Mouse (Mus musculus) MEL (cell line): Measurements from ENCODE around the gene Gamt. TPM values are rescaled to one million over a fixed set of nuclear protein-coding genes. Genes with fewer than 3 reads are reported as not detected.
"Not testable (repeated sequence)": the region's sequence is repeated elsewhere in the genome, so short reads cannot be mapped to it uniquely, and the experiment has no call there.

ENCODE experiments used
- DNase-seq: peaks from one replicate; pipeline ENCODE4 v3.0.0; 2011; ENCODE audit warnings: low read depth, low spot score
- H3K27ac ChIP-seq: 2 replicates; pipeline ENCODE4 v1.5.1; 2012; ENCODE audit warnings: low read depth, mild to moderate bottlenecking, control low read depth, low read length, moderate library complexity; ENCODE audit not compliant: control insufficient read depth
- H3K27me3 ChIP-seq, 2 experiments: fragments of 150-350 bp in 1 of 2; sonication (generic) in 1 of 2; 2 replicates each; pipeline ENCODE4 v1.6.1; 2012; ENCODE audit warnings: low read length in 2 of 2, mild to moderate bottlenecking in 2 of 2, improper control_type of control experiment in 1 of 2, moderate library complexity in 1 of 2; ENCODE audit not compliant: insufficient read depth in 2 of 2, control insufficient read depth in 1 of 2
- H3K36me3 ChIP-seq, 2 experiments: 2 replicates each; pipeline ENCODE4 v1.6.1; 2012 to 2014; ENCODE audit warnings: low read length in 2 of 2, improper control_type of control experiment in 1 of 2, inconsistent platforms in 1 of 2, mild to moderate bottlenecking in 1 of 2; ENCODE audit not compliant: insufficient read depth in 2 of 2, control insufficient read depth in 1 of 2
- H3K4me1 ChIP-seq, 2 experiments: fragments of 150-350 bp in 1 of 2; sonication (generic) in 1 of 2; 2 replicates each; pipeline ENCODE4 v1.6.1; 2012; ENCODE audit warnings: low read length in 2 of 2, improper control_type of control experiment in 1 of 2, mild to moderate bottlenecking in 1 of 2; ENCODE audit not compliant: insufficient read depth in 2 of 2, control insufficient read depth in 1 of 2
- H3K4me3 ChIP-seq, 2 experiments: fragments of 150-350 bp in 1 of 2; sonication (generic) in 1 of 2; 2 replicates each; pipeline ENCODE4 v1.5.1; 2012; ENCODE audit warnings: low read depth in 2 of 2, low read length in 2 of 2, mild to moderate bottlenecking in 2 of 2, moderate library complexity in 2 of 2, control low read depth in 1 of 2, improper control_type of control experiment in 1 of 2; ENCODE audit not compliant: control insufficient read depth in 1 of 2, insufficient read depth in 1 of 2
- H3K79me2 ChIP-seq: 2 replicates; pipeline ENCODE4 v1.6.1; 2012; ENCODE audit warnings: mild to moderate bottlenecking, low read length, moderate library complexity; ENCODE audit not compliant: control insufficient read depth, poor library complexity, insufficient read depth
- H3K9ac ChIP-seq: 2 replicates; pipeline ENCODE4 v1.6.1; 2012; ENCODE audit warnings: low read depth, mild to moderate bottlenecking, control low read depth, low read length, moderate library complexity; ENCODE audit not compliant: control insufficient read depth, poor library complexity, severe bottlenecking
- H3K9me3 ChIP-seq: fragments of 150-350 bp; sonication (generic); replicated peaks from 2 replicates; pipeline ENCODE4 v1.6.1; 2012; ENCODE audit warnings: mild to moderate bottlenecking, low read length, improper control_type of control experiment, moderate library complexity; ENCODE audit not compliant: insufficient read depth
- BHLHE40 ChIP-seq: IDR thresholded peaks from 2 replicates; pipeline ENCODE4 v1.6.1; 2012; ENCODE audit warnings: low read depth, mild to moderate bottlenecking, inconsistent platforms, low read length, improper control_type of control experiment, borderline replicate concordance
- EP300 ChIP-seq, 2 experiments: IDR thresholded peaks; 2 replicates each; pipeline ENCODE4 v1.6.1; 2011; ENCODE audit warnings: improper control_type of control experiment in 2 of 2, low read length in 2 of 2, low read depth in 1 of 2, mild to moderate bottlenecking in 1 of 2
- GABPA ChIP-seq: IDR thresholded peaks from 2 replicates; pipeline ENCODE4 v1.6.1; 2012; ENCODE audit warnings: low read depth, mild to moderate bottlenecking, inconsistent platforms, low read length, improper control_type of control experiment, moderate library complexity
- GATA1 ChIP-seq: IDR thresholded peaks from 2 replicates; pipeline ENCODE4 v1.6.1; 2011; ENCODE audit warnings: low read depth, low read length, improper control_type of control experiment
- JUND ChIP-seq: IDR thresholded peaks from 2 replicates; pipeline ENCODE4 v1.6.1; 2011; ENCODE audit warnings: low read depth, mild to moderate bottlenecking, improper control_type of control experiment, low read length
- MAFK ChIP-seq: IDR thresholded peaks from 2 replicates; pipeline ENCODE4 v1.6.1; 2011; ENCODE audit warnings: low read depth, mild to moderate bottlenecking, low read length, improper control_type of control experiment, borderline replicate concordance
- MAZ ChIP-seq: IDR thresholded peaks from 2 replicates; pipeline ENCODE4 v1.6.1; 2012; ENCODE audit warnings: low read depth, mild to moderate bottlenecking, inconsistent platforms, low read length, improper control_type of control experiment
- MEF2A ChIP-seq: IDR thresholded peaks from 2 replicates; pipeline ENCODE4 v1.6.1; 2014; ENCODE audit warnings: low read depth, mild to moderate bottlenecking, inconsistent platforms, low read length, improper control_type of control experiment; ENCODE audit not compliant: poor library complexity, insufficient replicate concordance, severe bottlenecking; ENCODE audit errors: extremely low read depth
- MYC ChIP-seq: IDR thresholded peaks from 2 replicates; pipeline ENCODE4 v1.6.1; 2011; ENCODE audit warnings: low read depth, mild to moderate bottlenecking, low read length, improper control_type of control experiment, moderate library complexity
- NRF1 ChIP-seq: IDR thresholded peaks from 2 replicates; pipeline ENCODE4 v1.6.1; 2014; ENCODE audit warnings: low read depth, mild to moderate bottlenecking, inconsistent platforms, low read length, improper control_type of control experiment, moderate library complexity; ENCODE audit not compliant: poor library complexity, insufficient read depth, severe bottlenecking
- POLR2AphosphoS5 ChIP-seq: IDR thresholded peaks from 2 replicates; pipeline ENCODE4 v1.6.1; 2012; ENCODE audit warnings: low read depth, borderline replicate concordance, mild to moderate bottlenecking, inconsistent platforms, low read length, moderate library complexity, mixed read lengths
- RAD21 ChIP-seq: IDR thresholded peaks from 2 replicates; pipeline ENCODE4 v1.6.1; 2011; ENCODE audit warnings: mild to moderate bottlenecking, low read depth, low read length, improper control_type of control experiment
- RCOR1 ChIP-seq: IDR thresholded peaks from 2 replicates; pipeline ENCODE4 v1.6.1; 2012; ENCODE audit warnings: low read depth, mild to moderate bottlenecking, inconsistent platforms, low read length, improper control_type of control experiment
- SIN3A ChIP-seq: IDR thresholded peaks from 2 replicates; pipeline ENCODE4 v1.6.1; 2012; ENCODE audit warnings: low read length, improper control_type of control experiment, inconsistent platforms
- TAL1 ChIP-seq: IDR thresholded peaks from 2 replicates; pipeline ENCODE4 v1.6.1; 2012; ENCODE audit warnings: mild to moderate bottlenecking, inconsistent platforms, low read length, moderate library complexity, mixed read lengths
- USF2 ChIP-seq, 2 experiments: IDR thresholded peaks; 2 replicates each; pipeline ENCODE4 v1.6.1; 2011 to 2012; ENCODE audit warnings: improper control_type of control experiment in 2 of 2, low read length in 2 of 2, borderline replicate concordance in 1 of 2, inconsistent platforms in 1 of 2, low read depth in 1 of 2, mild to moderate bottlenecking in 1 of 2; ENCODE audit not compliant: insufficient read depth in 1 of 2
- ZNF384 ChIP-seq: IDR thresholded peaks from 2 replicates; pipeline ENCODE4 v1.6.1; 2012; ENCODE audit warnings: low read depth, mild to moderate bottlenecking, inconsistent platforms, low read length, improper control_type of control experiment
- polyA plus RNA-seq, 2 experiments: library from polyadenylated mRNA; stranded (reverse) in 1 of 2; unstranded in 1 of 2; fragments of >175 nt in 1 of 2; fragments of >200 nt in 1 of 2; gene quantifications; 2 replicates each; pipeline versions ENCODE4 v1.2.1 to v1.2.4; 2012; ENCODE audit warnings: low replicate concordance in 2 of 2, low read depth in 1 of 2; ENCODE audit not compliant: insufficient read length in 2 of 2, insufficient read depth in 1 of 2, missing spikeins in 1 of 2
- total RNA-seq: library from RNA; depleted of rRNA; stranded (reverse); fragments of 300-350 nt; gene quantifications from 2 replicates; pipeline ENCODE4 v1.2.3, GENCODE M21; 2012

Gamt gene
- total and polyA plus RNA-seq, 3 experiments, result 6.0 to 8.4 TPM; not detected in 1

DNA sequence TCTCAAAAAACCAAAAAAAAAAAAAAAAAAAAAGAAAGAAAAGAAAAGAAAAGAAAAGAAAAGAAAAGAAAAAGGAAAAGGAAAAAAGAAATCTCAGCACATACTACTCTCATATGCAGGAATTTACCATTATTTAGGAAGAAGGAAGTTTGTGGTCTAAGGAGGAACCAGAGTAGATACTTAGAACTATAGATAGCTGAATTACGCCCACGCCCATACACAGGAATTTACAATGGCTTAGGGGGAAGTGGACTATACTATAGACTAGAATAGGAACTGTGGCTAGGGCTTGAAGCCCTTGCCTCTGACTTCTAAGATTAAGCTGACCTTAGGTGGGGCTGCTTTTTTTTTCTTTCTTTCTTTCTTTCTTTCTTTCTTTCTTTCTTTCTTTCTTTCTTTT, 37.7 kb downstream of the Gamt start:
- TF ChIP-seq GATA1 (peak; percentile 45; the same call in 1 of the 2 replicates), SIN3A (0 out of 2 replicates have a peak, but pooled peaks have one; percentile 26), EP300 (IDR thresholded peaks at IDR 0.05; ENCODE audit: low read depth in 1 of 2, low read length in 2 of 2) (peak; percentile 44 to 56; a peak in 2 of 4 replicates), RCOR1 (peak; percentile 97)
- H3K36me3 ChIP-seq, H3K27ac ChIP-seq, H3K9ac ChIP-seq, H3K27me3 ChIP-seq, H3K79me2 ChIP-seq, H3K4me3 ChIP-seq, H3K9me3 ChIP-seq: not testable (repeated sequence)
- peak; percentile 79 for DNase-seq
- peaks cover 0 to 19% of the 10 kb centered on the region in 2 experiments; a peak in 3 of 4 replicates for H3K4me1 ChIP-seq

- Histone ChIP-seq H3K4me3 (no peak overlapping the region), H3K36me3 (no peaks in the 10 kb centered on the region; a peak in 1 of 4 replicates), H3K9me3 (no peaks in the 10 kb centered on the region), H3K79me2 (no peaks in the 10 kb centered on the region), H3K9ac (no peak overlapping the region), H3K27ac (no peak overlapping the region), H3K4me1 (peaks cover 0 to 8% of the 10 kb centered on the region in 2 experiments; a peak in 2 of 4 replicates), H3K27me3 (peaks cover 3 to 4% of the 10 kb centered on the region in 2 experiments; a peak in 2 of 4 replicates)
- no peak for TF ChIP-seq GABPA
- TF ChIP-seq ZNF384, result no peak
- no peak for TF ChIP-seq BHLHE40
- TF ChIP-seq MAFK, result no peak
- TF ChIP-seq MYC, result no peak
- DNase-seq, result no peak
These were observed 40.1 kb downstream of the Gamt start for GRCm38 (mm10) chr10:80220676-80221075.

- TF ChIP-seq SIN3A (no peak), NRF1 (no peak), POLR2AphosphoS5 (no peak), JUND (no peak), USF2 (IDR thresholded peaks at IDR 0.05; ENCODE audit: borderline replicate concordance in 1 of 2, insufficient read depth in 1 of 2, low read depth in 1 of 2, low read length in 2 of 2) (no peak), RAD21 (no peak), MAZ (no peak), TAL1 (no peak), MAFK (no peak), MEF2A (no peak)
- H3K9ac ChIP-seq, result no peak overlapping the region
- no peak for DNase-seq
- no peaks in the 10 kb centered on the region for H3K36me3 ChIP-seq
- no peak overlapping the region for H3K4me3 ChIP-seq
- H3K27ac ChIP-seq, result no peak overlapping the region
- no peaks in the 10 kb centered on the region for H3K9me3 ChIP-seq
- no peaks in the 10 kb centered on the region for H3K79me2 ChIP-seq
- no peaks in the 10 kb centered on the region for H3K4me1 ChIP-seq
- peaks cover 3 to 4% of the 10 kb centered on the region in 2 experiments; a peak in 2 of 4 replicates for H3K27me3 ChIP-seq
These were observed 45.6 kb downstream of the Gamt start for GRCm38 (mm10) chr10:80215048-80215772.
